Mouse (Mus musculus) inflammation-experienced regulatory T-cells, adult 6 months (primary cell): ENCODE results near the gene Myl9. TPM values are rescaled to one million over a fixed set of nuclear protein-coding genes. Genes with fewer than 3 reads are reported as not detected.

Experiments
- ATAC-seq: one replicate; pipeline ENCODE4 v1.8.0; 2017
- polyA plus RNA-seq, 3 experiments: library from polyadenylated mRNA; unstranded; fragments of 100-300 nt; shearing (Covaris generic); gene quantifications; one replicate each; pipeline ENCODE4 v1.2.1; 2017

The Myl9 gene
- not detected for polyA plus RNA-seq

DNA sequence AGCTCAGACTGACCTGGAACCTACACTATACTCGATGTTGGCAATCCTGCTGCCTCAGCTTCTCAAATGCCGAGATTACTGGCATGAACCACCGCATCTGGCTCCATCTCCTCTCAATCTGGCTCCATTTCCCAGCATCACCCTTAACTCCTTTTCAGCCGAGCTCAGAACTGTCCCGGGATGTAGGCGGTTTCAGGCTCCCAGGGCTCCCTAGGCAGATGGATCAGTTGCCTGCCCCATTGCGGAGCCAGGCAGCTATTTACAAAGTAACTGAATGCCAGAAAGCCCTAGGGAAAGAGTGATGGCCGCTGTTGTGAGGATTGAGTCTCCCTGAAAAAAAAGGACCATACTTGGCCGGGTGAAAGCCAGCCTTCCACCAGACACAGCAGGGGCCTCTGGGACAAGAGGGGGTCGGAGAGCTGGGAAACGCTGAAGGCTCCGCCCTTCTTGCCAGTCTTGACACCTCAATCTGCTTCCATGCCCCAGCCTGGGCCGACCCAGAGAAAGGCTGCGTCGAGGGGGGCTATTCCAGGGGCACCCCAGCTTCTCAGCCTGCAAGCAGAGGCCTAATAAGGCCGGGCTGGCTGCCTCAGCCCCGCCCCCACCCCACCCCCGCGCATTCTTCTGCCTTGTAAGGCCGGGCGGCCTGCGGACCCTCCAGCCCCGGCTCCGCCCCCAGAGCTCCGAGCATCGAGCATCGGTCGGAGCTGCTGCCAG, at the start of gene Myl9:
Gene Myl9 (plus strand): TSS at position 683 of the 717 bp plus-strand sequence.
- ATAC-seq: no peak

DNA sequence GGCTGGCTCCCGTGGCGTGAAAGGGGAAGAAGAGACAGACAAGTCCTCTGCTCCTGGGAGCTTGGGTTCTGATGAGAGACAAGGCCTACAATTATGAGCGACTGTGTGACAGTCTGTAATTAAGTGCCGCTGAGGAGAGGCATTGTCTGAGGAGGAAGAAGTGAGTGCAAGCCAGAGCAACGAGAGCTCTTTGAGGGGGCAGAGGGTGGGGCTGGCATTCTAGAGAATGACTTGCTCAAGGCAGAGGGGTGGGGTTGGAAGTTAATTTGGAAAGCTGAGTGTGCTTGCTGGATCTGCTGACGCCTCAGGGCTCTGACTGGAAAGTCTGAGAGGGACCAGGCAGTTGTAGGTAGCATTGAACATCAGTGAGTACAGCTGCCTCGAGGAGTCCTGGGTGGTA, 48.9 kb upstream of the Myl9 start:
- no peak for ATAC-seq

DNA sequence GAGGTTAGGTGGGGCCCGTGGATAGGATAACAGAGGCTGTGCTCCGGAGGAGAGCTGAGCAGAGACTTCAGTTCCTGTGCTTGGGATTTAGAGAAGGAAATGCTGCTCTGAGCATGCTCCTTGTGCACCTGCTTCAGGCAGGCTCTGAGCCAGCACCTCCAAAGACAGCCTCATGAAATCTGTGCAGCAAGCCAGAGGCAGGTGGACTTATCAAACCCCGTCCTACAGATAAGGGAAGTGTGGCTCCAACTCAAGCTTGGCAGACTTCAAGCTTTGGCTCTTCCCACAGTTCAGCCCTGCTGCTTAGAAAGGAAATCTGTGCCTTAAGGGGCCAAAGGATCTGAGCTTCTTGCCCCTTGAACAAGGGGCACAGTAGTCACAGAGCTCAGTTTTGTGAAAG, 48.3 kb upstream of the Myl9 start:
- no peak for ATAC-seq

GRCm38 (mm10) chr2:156729537-156730469, 45.4 kb upstream of the Myl9 start:
- ATAC-seq: peak; percentile 57

DNA sequence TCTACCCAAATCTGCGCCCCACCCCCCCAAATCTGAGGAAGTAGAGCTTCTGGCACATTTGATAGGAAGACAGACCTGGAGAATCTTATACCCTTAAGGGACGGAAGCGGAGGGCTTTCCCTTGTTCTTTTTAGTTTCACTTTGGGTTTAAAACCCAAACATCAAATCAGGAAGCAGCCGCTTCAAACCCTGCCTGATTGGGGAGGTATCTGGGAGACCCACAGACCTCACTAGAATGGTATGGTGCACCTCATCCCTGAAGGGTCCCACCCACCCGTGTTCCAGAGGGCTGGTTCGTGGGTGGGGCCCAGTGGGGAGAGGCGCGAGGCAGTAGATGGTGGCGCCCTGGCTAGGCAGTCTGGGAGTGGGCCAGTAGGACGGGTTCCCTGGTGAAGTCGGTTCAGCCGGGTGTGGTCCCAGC, 44.7 kb upstream of the Myl9 start:
- ATAC-seq: peak; percentile 91

DNA sequence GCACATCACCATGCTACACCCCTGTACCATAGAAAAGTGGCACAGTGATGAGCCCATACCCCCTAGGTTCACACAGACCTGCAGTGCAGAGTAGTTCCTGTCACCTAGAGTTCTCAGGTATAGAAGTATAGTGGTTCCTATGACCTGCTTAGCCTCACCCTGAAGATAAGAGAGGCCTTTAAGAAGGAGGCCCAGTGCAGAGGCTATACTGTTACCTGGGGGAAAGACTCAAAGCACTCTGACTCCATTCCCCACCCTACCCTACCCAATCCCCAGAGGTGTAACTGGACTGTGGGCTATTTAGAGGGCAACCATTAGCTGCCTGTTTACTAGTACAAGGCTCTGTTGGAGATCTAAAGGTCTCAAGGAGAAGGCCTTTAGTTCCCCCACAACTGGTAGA, 43.6 kb upstream of the Myl9 start:
- ATAC-seq: no peak

DNA sequence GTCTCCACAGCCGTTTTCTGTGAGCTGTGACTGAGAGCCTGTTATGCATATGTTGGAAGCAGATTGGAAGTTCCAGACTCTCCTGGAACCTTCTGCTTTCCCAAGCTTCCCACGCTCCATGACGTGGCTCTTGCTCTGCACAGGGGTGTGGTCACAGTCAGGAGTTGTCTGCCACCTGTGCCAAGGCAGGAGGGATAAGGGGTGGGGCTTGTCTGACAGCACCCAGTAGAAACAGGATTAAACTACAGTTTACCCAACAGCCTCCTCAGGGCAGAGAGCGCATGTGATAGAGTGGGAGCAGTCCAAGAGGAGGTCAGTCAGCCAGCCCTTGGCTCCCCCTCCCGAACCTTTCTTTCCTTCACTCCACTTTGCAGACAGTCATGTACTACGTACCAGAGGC, 43.1 kb upstream of the Myl9 start:
- ATAC-seq: no peak

- no peak for ATAC-seq
Observed at GRCm38 (mm10) chr2:156735761-156736335, 39.4 kb upstream of the Myl9 start.

DNA sequence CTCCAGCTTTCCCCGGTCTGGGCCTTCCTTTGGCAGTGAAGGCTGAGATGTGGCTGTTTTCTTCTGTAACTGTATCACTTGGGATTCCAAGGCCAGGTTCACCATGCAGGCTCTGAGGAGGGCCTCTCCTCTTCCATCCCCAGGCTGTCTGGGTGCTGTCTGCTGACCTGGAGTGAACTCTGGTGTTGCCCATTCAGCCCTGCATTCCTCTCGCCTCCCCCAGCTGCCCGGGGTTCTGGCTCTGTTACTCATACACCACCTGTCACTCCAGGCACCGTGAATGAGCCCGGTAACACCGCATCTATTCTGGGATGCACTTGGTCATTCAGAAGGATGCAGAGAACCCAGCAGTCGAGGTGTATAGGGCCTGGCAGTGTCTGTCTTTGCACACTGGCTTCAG, 38.4 kb upstream of the Myl9 start:
- ATAC-seq: no peak

DNA sequence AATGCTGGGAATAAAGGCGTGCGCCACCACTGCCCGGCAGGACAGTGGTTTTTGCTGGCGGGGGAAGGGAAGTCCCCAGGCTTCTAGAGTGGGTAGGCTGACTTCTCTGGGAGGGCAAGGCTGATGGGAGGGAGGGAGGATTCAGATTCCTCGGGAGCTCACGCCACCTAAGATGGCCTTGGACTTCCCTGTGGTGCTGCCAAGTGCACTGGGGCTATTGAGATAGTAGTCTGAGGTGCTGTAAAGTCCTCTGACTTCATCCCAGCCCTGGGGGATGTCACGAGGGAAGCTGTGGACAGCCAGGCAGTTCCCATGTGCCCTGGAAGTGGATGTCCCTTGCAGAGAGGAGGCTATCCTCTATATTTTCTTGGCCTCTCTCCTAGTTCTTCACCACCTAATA, 37.2 kb upstream of the Myl9 start:
- no peak for ATAC-seq

- no peak for ATAC-seq
Observed at GRCm38 (mm10) chr2:156741265-156741664, 34.0 kb upstream of the Myl9 start.

DNA sequence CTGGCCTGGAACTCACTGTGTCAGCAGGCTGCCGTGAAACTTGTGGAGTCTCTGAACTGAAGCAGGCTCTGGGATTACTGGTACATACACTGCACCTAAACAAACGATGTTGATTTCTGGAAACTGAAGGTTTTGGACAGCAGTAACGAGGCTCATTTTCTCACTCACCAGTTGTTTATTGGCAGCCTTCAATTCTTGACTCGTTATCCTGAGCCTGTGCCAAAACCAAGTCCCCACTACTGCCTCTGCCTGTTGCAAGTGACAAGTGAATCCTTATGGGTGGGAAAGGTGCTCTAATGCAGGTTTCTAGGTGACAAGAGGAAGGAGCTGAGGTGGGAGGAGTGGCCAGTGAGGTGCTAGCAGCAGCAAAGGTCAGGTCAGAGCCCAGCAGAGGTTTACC, 33.2 kb upstream of the Myl9 start:
- ATAC-seq: no peak

DNA sequence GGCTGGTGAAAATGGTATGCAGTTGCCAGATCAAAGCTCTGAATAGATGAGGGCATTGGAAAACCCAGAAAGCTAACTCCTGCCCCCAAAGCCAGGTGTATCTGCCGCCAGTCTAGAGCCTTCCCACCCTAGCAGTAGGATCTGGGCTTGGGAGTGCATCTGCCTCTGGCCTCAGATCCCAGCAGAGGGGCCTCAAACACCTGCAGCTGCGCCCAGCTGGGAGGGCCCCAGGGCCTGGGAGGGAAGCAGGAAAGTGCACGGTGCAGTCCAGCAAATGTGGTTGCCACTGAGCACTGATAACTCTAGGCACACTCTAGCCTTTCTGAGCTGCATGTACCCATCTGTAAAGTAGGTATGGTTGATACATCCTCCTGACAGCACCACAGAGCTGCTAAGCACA, 32.0 kb upstream of the Myl9 start:
- no peak for ATAC-seq

DNA sequence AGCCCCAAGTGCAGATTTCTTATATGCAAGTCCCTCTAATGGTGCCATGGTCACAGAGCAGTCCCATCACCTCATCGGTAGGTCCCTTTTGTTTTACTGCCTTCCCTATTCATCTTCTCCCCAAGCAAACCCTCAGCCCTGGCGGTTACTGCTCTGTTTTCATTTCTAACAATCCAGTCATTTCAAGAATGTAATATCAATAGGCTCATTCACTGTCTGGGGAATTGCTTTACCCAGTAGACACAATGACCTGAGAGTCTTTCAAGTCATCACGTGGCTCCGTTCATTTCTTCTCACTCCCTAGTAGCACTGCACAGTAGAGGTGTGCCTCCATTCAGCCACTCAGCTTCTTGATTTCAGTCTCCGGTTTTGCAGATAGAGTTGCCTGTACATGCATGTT, 30.8 kb upstream of the Myl9 start:
- ATAC-seq: no peak

GRCm38 (mm10) chr2:156747315-156747714, 27.9 kb upstream of the Myl9 start:
- no peak for ATAC-seq

- no peak for ATAC-seq
Observed at GRCm38 (mm10) chr2:156749687-156750086, 25.5 kb upstream of the Myl9 start.

- ATAC-seq: no peak
Observed at GRCm38 (mm10) chr2:156756937-156757336, 18.3 kb upstream of the Myl9 start.

DNA sequence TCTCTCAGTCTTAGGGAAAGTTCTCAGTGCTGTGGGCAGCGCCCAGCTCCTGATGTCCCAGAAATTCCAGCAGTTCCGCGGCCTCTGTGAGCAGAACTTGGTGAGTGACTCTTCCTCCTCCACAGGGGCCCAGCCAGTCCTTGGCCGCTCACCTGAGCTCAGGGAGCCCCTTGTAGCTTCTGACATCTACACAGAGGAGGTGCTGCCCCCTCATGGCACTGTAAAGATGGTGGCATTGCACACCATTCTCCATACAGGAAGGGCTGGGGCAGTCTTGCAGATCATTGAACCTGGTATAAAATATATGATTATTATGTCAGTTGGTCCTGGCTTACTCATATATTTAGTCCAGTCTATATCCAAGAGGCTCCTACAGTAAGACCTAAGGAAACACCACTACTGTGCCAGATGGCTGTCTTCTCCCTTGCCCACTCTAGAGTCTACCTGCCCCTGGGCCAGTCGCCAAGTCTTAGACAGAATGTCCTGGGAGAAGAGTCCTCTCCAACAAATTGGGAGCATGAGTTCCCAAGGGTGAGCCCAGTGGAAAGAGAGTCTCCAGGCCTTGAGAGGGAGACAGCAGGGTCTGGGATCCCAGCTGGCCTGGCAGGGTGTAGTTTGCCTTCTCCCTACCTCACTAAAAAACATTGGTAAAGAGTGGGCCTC, 14.2 kb upstream of the Myl9 start:
- no peak for ATAC-seq

GRCm38 (mm10) chr2:156761521-156762278, 13.5 kb upstream of the Myl9 start:
- ATAC-seq: no peak

DNA sequence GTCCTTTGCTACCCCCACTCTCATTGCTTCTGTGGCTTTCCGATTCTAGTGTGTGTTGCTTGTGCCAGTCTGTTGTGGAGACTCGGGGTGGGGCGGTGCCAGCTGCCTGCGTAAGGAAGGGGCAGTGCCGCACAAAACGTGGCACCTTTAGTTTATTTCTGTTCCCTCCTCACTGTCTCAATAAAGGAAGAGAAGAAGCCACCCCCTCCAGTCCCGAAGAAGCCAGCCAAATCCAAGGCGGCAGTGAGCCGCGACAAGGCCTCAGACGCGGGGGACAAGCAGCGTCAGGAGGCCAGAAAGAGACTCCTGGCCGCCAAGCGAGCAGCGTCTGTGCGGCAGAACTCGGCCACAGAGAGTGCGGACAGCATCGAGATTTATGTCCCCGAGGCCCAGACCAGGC, 12.7 kb upstream of the Myl9 start:
- no peak for ATAC-seq

DNA sequence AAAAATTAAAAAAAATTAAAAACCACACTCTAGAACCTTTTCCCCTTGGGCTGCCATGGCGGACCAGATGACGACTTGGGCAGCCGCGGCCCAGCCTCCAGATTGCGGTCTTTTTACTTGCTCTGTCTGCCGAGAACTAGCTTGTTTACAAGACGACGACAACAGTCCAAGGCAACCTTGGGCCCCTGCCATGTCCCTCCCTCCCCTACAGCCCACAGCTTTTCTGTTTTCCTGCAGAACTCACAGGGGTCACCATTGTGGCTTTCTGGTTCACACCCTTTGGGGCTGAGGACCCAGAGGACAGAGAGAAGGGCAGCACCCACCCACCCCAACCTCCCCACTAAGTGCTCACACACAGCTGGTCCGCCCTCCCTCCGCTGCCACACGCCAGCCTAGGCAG, 12.1 kb upstream of the Myl9 start:
- ATAC-seq: no peak

DNA sequence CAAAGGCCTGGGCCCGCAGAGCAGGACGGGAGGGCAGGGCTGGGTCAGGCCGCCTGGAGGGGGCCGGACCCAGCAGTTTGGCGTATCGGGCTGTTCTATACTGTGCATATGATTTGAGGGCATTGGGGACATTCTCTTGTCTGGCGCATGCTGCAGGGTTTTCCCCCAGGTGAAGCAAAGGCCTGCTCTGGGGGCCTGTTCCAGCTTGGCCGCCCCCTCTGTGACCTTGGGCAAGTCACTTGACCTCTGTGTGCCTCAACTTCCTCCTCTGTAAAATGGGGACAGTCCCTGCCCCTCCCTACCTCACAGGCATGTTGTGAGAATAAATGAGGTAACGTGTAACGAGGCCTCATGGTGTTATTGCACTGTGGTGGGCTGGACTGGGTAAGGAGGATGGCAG, 11.2 kb upstream of the Myl9 start:
- no peak for ATAC-seq
